Mouse (Mus musculus): Measurements from ENCODE around the gene Cgref1. TPM values are rescaled to one million over a fixed set of nuclear protein-coding genes. Genes with fewer than 3 reads are reported as not detected.

Gene Cgref1
- total RNA-seq (2023) = under 1 TPM in 1 of 2 experiments, not detected in 1; 0.82 TPM

GRCm38 (mm10) chr5:30944956-30945781 is at the start of gene Cgref1:
Cgref1 (minus strand) TSS chr5:30945591.

GRCm38 (mm10) chr5:30968416-30968815 is 23.0 kb upstream of the Cgref1 start, which contains the start of gene Tcf23:
Tcf23 (plus strand) TSS chr5:30968662.

GRCm38 (mm10) chr5:30959966-30960501 is 14.6 kb upstream of the Cgref1 start, which contains the start of gene Preb:
Preb (minus strand) TSS chr5:30960361.

GRCm38 (mm10) chr5:30921256-30922033 is 23.9 kb downstream of the Cgref1 start, which contains the start of gene Khk:
Khk (plus strand) TSS chr5:30921431.

GRCm38 (mm10) chr5:30913060-30913841 is 32.1 kb downstream of the Cgref1 start, which contains the start of gene Emilin1:
Emilin1 (plus strand) TSS chr5:30913402.

GRCm38 (mm10) chr5:30907413-30908059 is 37.9 kb downstream of the Cgref1 start, which contains the start of gene Ost4:
Ost4 (minus strand) TSS chr5:30907788.

GRCm38 (mm10) chr5:30888337-30889087 is 56.9 kb downstream of the Cgref1 start, which contains the start of gene Agbl5:
Agbl5 (plus strand) TSS chr5:30888694.

Other genes with a start within 250 kb of the Cgref1 start
- not detected for gene Dpysl5, start 234.0 kb downstream of the Cgref1 start, total RNA-seq (2023)
- 1 to 10 TPM; 8.9 to 9.4 TPM for gene Mapre3, start 130.9 kb downstream of the Cgref1 start, total RNA-seq (2023)
- gene Tmem214, start 77.6 kb downstream of the Cgref1 start, total RNA-seq (2023) = 10 to 100 TPM; 41.0 to 42.9 TPM
- gene Agbl5, start 56.9 kb downstream of the Cgref1 start, total RNA-seq (2023) = 1 to 10 TPM; 4.6 to 5.7 TPM
- 100 to 1,000 TPM; 172 to 184 TPM for gene Ost4, start 37.8 kb downstream of the Cgref1 start, total RNA-seq (2023)
- gene Emilin1, start 32.2 kb downstream of the Cgref1 start, total RNA-seq (2023) = 10 to 100 TPM; 35.0 to 39.5 TPM
- gene Khk, start 24.2 kb downstream of the Cgref1 start, total RNA-seq (2023) = 10 to 100 TPM; 43.8 to 50.5 TPM
- 100 to 1,000 TPM; 233 to 245 TPM for gene Preb, start 14.8 kb upstream of the Cgref1 start, total RNA-seq (2023)
- not detected for gene Tcf23, start 23.1 kb upstream of the Cgref1 start, total RNA-seq (2023)
- gene Atraid, start 102.7 kb upstream of the Cgref1 start, total RNA-seq (2023) = 10 to 100 TPM; 35.0 to 42.6 TPM
- gene Slc5a6, start 103.3 kb upstream of the Cgref1 start, total RNA-seq (2023) = 1 to 10 TPM; 5.9 to 7.9 TPM
- gene Cad, start 109.2 kb upstream of the Cgref1 start, total RNA-seq (2023) = 10 to 100 TPM; 17.6 to 20.7 TPM
- gene Dnajc5g, start 160.7 kb upstream of the Cgref1 start, total RNA-seq (2023) = not detected
- not detected for gene Slc30a3, start 162.6 kb upstream of the Cgref1 start, total RNA-seq (2023)
- not detected for gene Trim54, start 171.1 kb upstream of the Cgref1 start, total RNA-seq (2023)
- gene Ucn, start 193.2 kb upstream of the Cgref1 start, total RNA-seq (2023) = not detected
- 10 to 100 TPM; 23.0 to 25.1 TPM for gene Mpv17, start 208.7 kb upstream of the Cgref1 start, total RNA-seq (2023)
- gene Gm29609, start 234.3 kb upstream of the Cgref1 start, total RNA-seq (2023) = 1 to 10 TPM; 1.0 to 3.6 TPM
- 100 to 1,000 TPM in 1 of 2 experiments, 10 to 100 TPM in 1; 87.8 to 104 TPM for gene Gtf3c2, start 234.6 kb upstream of the Cgref1 start, total RNA-seq (2023)
- 10 to 100 TPM; 64.1 to 75.9 TPM for gene Snx17, start 247.6 kb upstream of the Cgref1 start, total RNA-seq (2023)
- 10 to 100 TPM; 18.8 to 21.9 TPM for gene Eif2b4, start 247.8 kb upstream of the Cgref1 start, total RNA-seq (2023)

All from monocyte, adult 59 days (primary cell).